Mouse (Mus musculus) embryonic facial prominence, embryonic 11.5 days (tissue): ENCODE measurements around the gene Myrf. TPM values are rescaled to one million over a fixed set of nuclear protein-coding genes. Genes with fewer than 3 reads are reported as not detected.

Experiments
- ATAC-seq: fragments of 200-750 bp; cut with Nextera tagmentation; replicated peaks from 2 replicates; pipeline ENCODE4 v1.8.0; 2017; ENCODE audit warnings: low read depth; ENCODE audit not compliant: insufficient number of reproducible peaks, low FRiP score, low TSS enrichment
- DNase-seq: peaks from one replicate; pipeline ENCODE4 v3.0.0-alpha.2; 2015; ENCODE audit warnings: low spot score
- H3K27ac ChIP-seq: fragments of 300-500 bp; sonication (generic); replicated peaks from 2 replicates; pipeline ENCODE4 v1.5.1; 2014; ENCODE audit warnings: mild to moderate bottlenecking, low read depth, low read length, control low read depth
- H3K27me3 ChIP-seq: fragments of 300-500 bp; sonication (generic); 2 replicates; pipeline ENCODE4 v1.6.1; 2014; ENCODE audit warnings: mild to moderate bottlenecking, low read length, moderate library complexity, mixed read lengths; ENCODE audit not compliant: control insufficient read depth, insufficient read depth
- H3K36me3 ChIP-seq: fragments of 300-500 bp; sonication (generic); replicated peaks from 2 replicates; pipeline ENCODE4 v1.6.1; 2014; ENCODE audit warnings: low read depth, mild to moderate bottlenecking, low read length, moderate library complexity, mixed read lengths; ENCODE audit not compliant: control insufficient read depth, insufficient read depth
- H3K4me1 ChIP-seq: fragments of 300-500 bp; sonication (generic); 2 replicates; pipeline ENCODE4 v1.6.1; 2014; ENCODE audit warnings: low read length, mixed read lengths; ENCODE audit not compliant: control insufficient read depth, insufficient read depth
- H3K4me2 ChIP-seq: fragments of 300-500 bp; sonication (generic); 2 replicates; pipeline ENCODE4 v1.6.1; 2014; ENCODE audit warnings: low read depth, mild to moderate bottlenecking, control low read depth, low read length, moderate library complexity
- H3K4me3 ChIP-seq: fragments of 300-500 bp; sonication (generic); 2 replicates; pipeline ENCODE4 v1.5.1; 2014; ENCODE audit warnings: low read depth, low read length, control low read depth
- H3K9ac ChIP-seq: fragments of 300-500 bp; sonication (generic); replicated peaks from 2 replicates; pipeline ENCODE4 v1.6.1; 2014; ENCODE audit warnings: mild to moderate bottlenecking, control low read depth, low read length
- H3K9me3 ChIP-seq: fragments of 300-500 bp; sonication (generic); replicated peaks from 2 replicates; pipeline ENCODE4 v1.6.1; 2016; ENCODE audit warnings: mild to moderate bottlenecking, low read length, inconsistent platforms, mixed read lengths; ENCODE audit not compliant: control insufficient read depth
- WGBS: fragments of 180-500 bp; shearing (Covaris S2); extraction: QIAGEN DNeasy Blood & Tissue Kit; methylation state at CpG from one replicate; pipeline ENCODE4 v1.1.7; 2014; 5-methylcytosine and 5-hydroxymethylcytosine counted together
- polyA plus RNA-seq: library from polyadenylated mRNA; unstranded; fragments of >200 nt; fragmentation: Nextera tagmentation; extraction: Ambion mirVana; gene quantifications from 2 replicates; pipeline ENCODE4 v1.2.1, GENCODE M21; 2014

The Myrf gene
- polyA plus RNA-seq, 1 experiment from 2014 or later: 2.6 TPM

GRCm38 (mm10) chr19:10189940-10190339, 50.6 kb downstream of the Myrf start:
- Histone ChIP-seq H3K27me3 (no peaks in the 10 kb centered on the region), H3K4me1 (no peaks in the 10 kb centered on the region; the same call in 1 of the 2 replicates), H3K4me3 (no peak overlapping the region), H3K27ac (no peak overlapping the region), H3K9me3 (no peaks in the 10 kb centered on the region), H3K9ac (no peak overlapping the region), H3K4me2 (no peak overlapping the region), H3K36me3 (peaks cover 46% of the 10 kb centered on the region)
- ATAC-seq (no peak), DNase-seq (no peak)
- 92% methylated on average over 8 of the region's 8 CpGs for WGBS

DNA sequence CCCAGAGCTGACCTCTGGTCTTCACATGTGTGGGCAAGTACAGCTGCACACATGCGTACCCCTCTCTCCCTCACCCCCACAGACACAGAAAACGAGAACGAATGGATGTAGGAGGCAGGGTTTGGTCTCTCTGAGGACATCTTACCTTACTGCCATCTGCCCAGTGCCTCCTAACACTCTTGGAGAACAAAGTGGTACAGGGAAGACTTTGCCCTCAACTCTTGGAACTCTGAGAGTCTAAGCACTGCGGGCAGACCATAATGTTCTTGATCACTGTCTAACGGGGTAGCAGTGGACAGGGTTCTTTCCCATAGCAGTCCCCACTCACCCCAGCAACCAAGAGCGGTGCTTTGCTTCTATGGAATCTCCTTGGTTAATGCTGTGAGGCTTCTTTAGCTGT, 51.5 kb downstream of the Myrf start:
- Histone ChIP-seq H3K27ac (no peak overlapping the region), H3K9ac (no peak overlapping the region), H3K4me1 (peaks cover 2% of the 10 kb centered on the region), H3K36me3 (peaks cover 38% of the 10 kb centered on the region), H3K4me2 (no peak overlapping the region), H3K4me3 (no peak overlapping the region), H3K9me3 (no peaks in the 10 kb centered on the region), H3K27me3 (no peaks in the 10 kb centered on the region)
- DNase-seq (no peak), ATAC-seq (no peak)
- WGBS: 94% methylated on average over 6 of the region's 6 CpGs

DNA sequence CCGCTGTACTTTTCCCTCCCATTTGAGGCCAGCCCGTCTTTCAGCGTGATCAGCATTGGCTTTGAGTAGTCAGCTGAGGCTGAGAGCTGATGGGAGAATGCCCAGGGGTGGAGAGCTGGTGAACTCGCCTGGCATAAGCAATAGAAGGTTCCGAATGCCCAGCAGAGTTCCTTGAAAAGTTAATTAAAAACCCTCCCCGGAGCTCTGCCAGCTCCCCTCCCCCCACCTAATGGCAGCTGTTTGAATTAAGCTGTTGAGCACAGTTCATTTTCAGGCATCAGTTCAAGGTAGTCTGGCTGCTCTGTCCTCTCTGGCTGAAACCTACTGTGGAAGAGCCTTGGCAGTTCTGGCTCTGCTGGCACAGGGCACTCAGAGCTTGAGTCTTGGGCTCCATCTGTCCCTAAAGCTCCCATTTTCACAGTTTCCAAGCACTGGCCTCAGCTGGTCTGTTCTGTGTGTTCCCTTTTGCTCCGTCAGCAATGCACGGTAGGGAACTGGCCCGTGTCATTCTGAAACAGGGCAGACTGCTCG, 52.2 kb downstream of the Myrf start:
- Histone ChIP-seq H3K27me3 (no peaks in the 10 kb centered on the region), H3K4me3 (no peak overlapping the region), H3K9ac (no peak overlapping the region), H3K4me2 (no peak overlapping the region), H3K9me3 (no peaks in the 10 kb centered on the region), H3K4me1 (peaks cover 2% of the 10 kb centered on the region), H3K36me3 (peaks cover 34% of the 10 kb centered on the region), H3K27ac (no peak overlapping the region)
- ATAC-seq (no peak), DNase-seq (peak; percentile 54)
- WGBS: 62% methylated on average over 10 of the region's 10 CpGs

- Histone ChIP-seq H3K36me3 (peaks cover 27% of the 10 kb centered on the region), H3K27me3 (no peaks in the 10 kb centered on the region), H3K4me1 (peaks cover 2% of the 10 kb centered on the region), H3K9me3 (no peaks in the 10 kb centered on the region), H3K4me3 (no peak overlapping the region), H3K4me2 (no peak overlapping the region), H3K9ac (no peak overlapping the region), H3K27ac (no peak overlapping the region)
- DNase-seq (no peak), ATAC-seq (no peak)
- 94% methylated on average over 8 of the region's 8 CpGs for WGBS
Observed at GRCm38 (mm10) chr19:10186569-10186968, 54.0 kb downstream of the Myrf start.

DNA sequence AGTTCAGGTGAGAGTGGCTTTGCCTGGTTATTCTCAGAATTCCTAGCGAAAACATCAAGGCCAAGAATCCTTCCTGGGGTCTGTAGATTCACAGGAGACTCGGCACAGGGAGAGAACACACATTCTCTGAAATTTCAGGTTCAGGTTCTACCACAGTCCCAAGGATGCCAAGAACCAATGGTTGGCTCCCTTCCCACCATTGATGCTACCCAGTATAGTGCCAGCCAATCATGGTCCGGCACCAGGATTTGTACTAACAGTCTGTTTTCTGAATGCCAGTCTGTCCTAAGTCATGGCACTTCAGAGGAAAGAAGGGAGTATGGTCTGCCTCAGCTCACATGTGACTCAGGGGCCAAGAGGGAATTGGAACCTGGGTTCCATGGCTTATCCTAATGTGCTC, 54.7 kb downstream of the Myrf start:
- H3K9ac ChIP-seq: no peak overlapping the region
- peaks cover 25% of the 10 kb centered on the region for H3K36me3 ChIP-seq
- no peak for DNase-seq
- no peak overlapping the region for H3K4me2 ChIP-seq
- H3K27ac ChIP-seq: no peak overlapping the region
- H3K27me3 ChIP-seq: no peaks in the 10 kb centered on the region
- H3K4me1 ChIP-seq: peaks cover 2% of the 10 kb centered on the region
- no peak overlapping the region for H3K4me3 ChIP-seq
- WGBS: 92% methylated on average over 3 of the region's 3 CpGs
- no peaks in the 10 kb centered on the region for H3K9me3 ChIP-seq
- ATAC-seq: no peak

GRCm38 (mm10) chr19:10184096-10184495, 56.5 kb downstream of the Myrf start:
- 13% methylated on average over 12 of the region's 12 CpGs for WGBS
- Histone ChIP-seq H3K9me3 (no peaks in the 10 kb centered on the region), H3K36me3 (peaks cover 19% of the 10 kb centered on the region), H3K9ac (peak overlapping the region; percentile 98), H3K27me3 (no peaks in the 10 kb centered on the region), H3K4me1 (peaks cover 2% of the 10 kb centered on the region), H3K4me2 (peak overlapping the region; percentile 49), H3K27ac (no peak overlapping the region), H3K4me3 (peak overlapping the region; percentile 81)
- peak; percentile 18 for ATAC-seq
- peak; percentile 60 for DNase-seq

DNA sequence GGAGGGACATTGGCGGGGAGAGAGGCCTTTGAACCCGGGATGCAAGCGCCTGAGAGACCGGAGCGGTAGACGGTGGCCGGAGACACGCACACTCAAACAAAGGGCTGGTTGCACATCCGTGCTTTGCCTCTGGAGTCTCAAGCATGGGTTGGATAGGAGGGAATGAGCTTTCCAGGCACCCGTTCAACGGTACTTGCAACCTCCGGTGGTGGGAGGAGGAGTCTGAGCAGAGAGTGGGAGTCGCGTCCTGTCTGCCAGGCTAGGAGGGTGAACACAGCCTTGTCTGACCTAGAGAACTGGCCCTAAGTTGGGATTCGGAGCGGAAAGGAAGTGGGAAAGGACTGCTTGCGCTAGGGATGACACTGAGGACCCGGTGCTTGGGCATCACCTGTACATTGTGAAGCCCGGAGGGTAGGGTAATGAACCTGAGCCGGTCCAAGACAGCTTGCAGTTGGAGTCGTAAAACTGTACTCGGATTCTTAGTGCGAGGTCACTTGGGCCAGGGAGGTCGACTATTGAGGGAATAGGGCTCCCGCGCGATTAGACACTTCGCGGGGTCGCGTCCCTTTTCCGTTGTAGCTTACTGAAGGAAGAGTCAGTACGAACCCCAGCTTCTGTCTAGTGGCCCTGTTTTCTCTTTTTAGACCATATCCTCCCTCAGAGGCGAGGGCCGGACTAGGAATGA, 57.1 kb downstream of the Myrf start:
- DNase-seq (peak; percentile 77), ATAC-seq (peak; percentile 78)
- H3K36me3 ChIP-seq: peaks cover 13% of the 10 kb centered on the region
- H3K27ac ChIP-seq: peak overlapping the region; percentile 88
- H3K9me3 ChIP-seq: no peaks in the 10 kb centered on the region
- H3K4me3 ChIP-seq: peak overlapping the region; percentile 81
- peak overlapping the region; percentile 49 for H3K4me2 ChIP-seq
- 1% methylated on average over 35 of the region's 35 CpGs for WGBS
- peak overlapping the region; percentile 98 for H3K9ac ChIP-seq
- no peaks in the 10 kb centered on the region for H3K27me3 ChIP-seq
- peaks cover 2% of the 10 kb centered on the region for H3K4me1 ChIP-seq

DNA sequence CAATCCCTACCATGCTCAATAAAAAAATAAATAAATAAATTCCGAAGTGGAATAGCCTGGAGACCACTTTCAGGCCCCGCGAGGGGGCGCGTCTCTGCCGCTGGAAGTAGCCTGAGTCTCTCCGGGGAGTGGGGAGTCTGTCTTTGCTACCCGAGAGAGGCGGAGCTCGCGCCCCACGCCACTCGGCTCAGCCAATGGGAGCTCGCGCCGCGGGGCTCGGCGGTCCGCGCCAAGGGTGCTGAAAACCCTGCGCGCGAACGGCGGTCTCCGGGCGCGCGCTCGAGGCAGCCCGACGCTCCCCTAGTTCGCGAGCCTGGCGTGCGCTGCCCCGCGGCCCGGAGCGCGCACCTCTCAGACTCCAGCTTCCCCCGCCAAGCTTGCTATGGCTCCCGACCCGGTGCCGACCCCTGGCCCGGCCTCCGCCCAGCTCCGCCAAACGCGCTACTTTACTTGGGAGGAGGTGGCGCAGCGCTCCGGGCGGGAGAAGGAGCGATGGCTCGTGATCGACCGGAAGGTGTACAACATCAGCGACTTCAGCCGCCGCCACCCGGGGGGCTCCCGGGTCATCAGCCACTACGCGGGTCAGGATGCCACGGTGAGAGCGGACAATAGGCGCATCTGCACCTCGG, 57.8 kb downstream of the Myrf start, which contains the start of gene Fads1:
Gene Fads1, plus strand, starts transcription at position 219 of the 629 bp plus-strand sequence.
- peak; percentile 96 for DNase-seq
- Histone ChIP-seq H3K9ac (peak within 1 kb of the TSS; percentile 98), H3K4me2 (peak within 1 kb of the TSS; percentile 49), H3K4me3 (peak within 1 kb of the TSS; percentile 81), H3K27ac (peak within 1 kb of the TSS; percentile 88), H3K9me3 (no peaks in the 10 kb centered on the region), H3K4me1 (peaks cover 2% of the 10 kb centered on the region; the same call in 1 of the 2 replicates), H3K27me3 (no peaks in the 10 kb centered on the region), H3K36me3 (peaks cover 8% of the 10 kb centered on the region)
- 0% methylated on average over 69 of the region's 70 CpGs for WGBS
- ATAC-seq: peak; percentile 93
